Mouse (Mus musculus): ENCODE data around the gene Heatr5b. TPM values are rescaled to one million over a fixed set of nuclear protein-coding genes. Genes with fewer than 3 reads are reported as not detected.

The Heatr5b gene
- polyA plus RNA-seq, 3 experiments from 2014 or later, result 9.3 to 13.0 (median 11.4) TPM

Other genes starting within 250 kb of the Heatr5b start
- gene Strn, start 98.2 kb downstream of the Heatr5b start, polyA plus RNA-seq (2017; shearing (Covaris generic)), result 10 to 100 TPM in 1 of 3 experiments, 1 to 10 TPM in 2; 7.7 to 10.3 (median 9.6) TPM
- 100 to 1,000 TPM in 1 of 3 experiments, 10 to 100 TPM in 2; 87.2 to 113 (median 96.5) TPM for gene Gpatch11, start 203 bp upstream of the Heatr5b start, polyA plus RNA-seq (2017; shearing (Covaris generic))
- gene Eif2ak2, start 47.2 kb upstream of the Heatr5b start, polyA plus RNA-seq (2017; shearing (Covaris generic)), result 10 to 100 TPM; 21.4 to 37.1 (median 34.5) TPM
- gene Sult6b1, start 71.6 kb upstream of the Heatr5b start, polyA plus RNA-seq (2017; shearing (Covaris generic)), result 1 to 10 TPM in 1 of 3 experiments, under 1 TPM in 2; 0.16 to 1.0 (median 0.37) TPM
- 10 to 100 TPM; 80.2 to 92.9 (median 81.9) TPM for gene Cebpzos, start 81.1 kb upstream of the Heatr5b start, polyA plus RNA-seq (2017; shearing (Covaris generic))
- 10 to 100 TPM; 46.4 to 85.4 (median 73.1) TPM for gene Cebpz, start 101.7 kb upstream of the Heatr5b start, polyA plus RNA-seq (2017; shearing (Covaris generic))
- gene Ndufaf7, start 101.8 kb upstream of the Heatr5b start, polyA plus RNA-seq (2017; shearing (Covaris generic)), result 10 to 100 TPM; 52.2 to 65.3 (median 64.9) TPM
- gene Prkd3, start 185.5 kb upstream of the Heatr5b start, polyA plus RNA-seq (2017; shearing (Covaris generic)), result 1 to 10 TPM; 2.8 to 7.7 (median 5.0) TPM
- gene Qpct, start 216.5 kb upstream of the Heatr5b start, polyA plus RNA-seq (2017; shearing (Covaris generic)), result 1 to 10 TPM in 2 of 3 experiments, under 1 TPM in 1; 0.99 to 8.4 (median 3.1) TPM

Measured in inflammation-experienced regulatory T-cells, adult 6 months (primary cell).